Mouse (Mus musculus) right cerebral cortex, adult 18-20 months (tissue): ENCODE measurements around the gene Impg2.

Experiments
- DNase-seq: peaks from one replicate; pipeline ENCODE4 v3.0.0; 2022; ENCODE audit warnings: mixed read lengths

Gene Impg2

GRCm38 (mm10) chr16:56204051-56204450 is at the start of gene Impg2:
Gene Impg2 (plus strand): TSS chr16:56204313.
- DNase-seq, result no peak

- no peak for DNase-seq
Measured at GRCm38 (mm10) chr16:56163466-56163865, 40.6 kb upstream of the Impg2 start.

- DNase-seq, result no peak
Measured at GRCm38 (mm10) chr16:56170247-56170646, 33.9 kb upstream of the Impg2 start.

- DNase-seq, result peak; percentile 31
Measured at GRCm38 (mm10) chr16:56175867-56176581, 28.1 kb upstream of the Impg2 start.

GRCm38 (mm10) chr16:56186863-56187262 is 17.2 kb upstream of the Impg2 start:
- DNase-seq, result no peak

- no peak for DNase-seq
Measured at GRCm38 (mm10) chr16:56188198-56188597, 15.9 kb upstream of the Impg2 start.

GRCm38 (mm10) chr16:56212740-56213139 is 8.6 kb downstream of the Impg2 start:
- DNase-seq, result no peak

- no peak for DNase-seq
Measured at GRCm38 (mm10) chr16:56227686-56228085, 23.6 kb downstream of the Impg2 start.

GRCm38 (mm10) chr16:56229455-56229854 is 25.3 kb downstream of the Impg2 start:
- no peak for DNase-seq

GRCm38 (mm10) chr16:56231300-56231699 is 27.2 kb downstream of the Impg2 start:
- DNase-seq, result peak; percentile 17

GRCm38 (mm10) chr16:56232736-56233135 is 28.6 kb downstream of the Impg2 start:
- no peak for DNase-seq

- DNase-seq, result no peak
Measured at GRCm38 (mm10) chr16:56246031-56246430, 41.9 kb downstream of the Impg2 start.

GRCm38 (mm10) chr16:56273917-56274316 is 69.8 kb downstream of the Impg2 start:
- DNase-seq, result no peak

- DNase-seq, result no peak
Measured at GRCm38 (mm10) chr16:56279060-56279459, 74.9 kb downstream of the Impg2 start.

- no peak for DNase-seq
Measured at GRCm38 (mm10) chr16:56279752-56280151, 75.6 kb downstream of the Impg2 start.

GRCm38 (mm10) chr16:56281336-56281735 is 77.2 kb downstream of the Impg2 start:
- no peak for DNase-seq

- DNase-seq, result no peak
Measured at GRCm38 (mm10) chr16:56283330-56283729, 79.2 kb downstream of the Impg2 start.

- no peak for DNase-seq
Measured at GRCm38 (mm10) chr16:56283873-56284272, 79.8 kb downstream of the Impg2 start.

GRCm38 (mm10) chr16:56286076-56286475 is 82.0 kb downstream of the Impg2 start:
- DNase-seq, result no peak

- DNase-seq, result no peak
Measured at GRCm38 (mm10) chr16:56286977-56287376, 82.9 kb downstream of the Impg2 start.

GRCm38 (mm10) chr16:56294887-56295286 is 90.8 kb downstream of the Impg2 start:
- no peak for DNase-seq

- DNase-seq, result no peak
Measured at GRCm38 (mm10) chr16:56295888-56296648, 92.0 kb downstream of the Impg2 start.

GRCm38 (mm10) chr16:56298248-56298647 is 94.1 kb downstream of the Impg2 start:
- DNase-seq, result no peak

- DNase-seq, result no peak
Measured at GRCm38 (mm10) chr16:56298836-56299235, 94.7 kb downstream of the Impg2 start.
